Mouse (Mus musculus) lung, postnatal 0 days (tissue): ENCODE measurements around the gene Zfp296.

Experiments used
- CTCF ChIP-seq: IDR thresholded peaks from 2 replicates; pipeline ENCODE4 v1.5.1; 2016; ENCODE audit warnings: antibody characterized with exemption, mild to moderate bottlenecking
- EP300 ChIP-seq: IDR thresholded peaks from 2 replicates; pipeline ENCODE4 v1.6.1; 2016; ENCODE audit warnings: antibody characterized with exemption, mild to moderate bottlenecking, control low read depth

GRCm38 (mm10) chr7:19603055-19603454 is 26.0 kb downstream of the Zfp296 start:
- TF ChIP-seq EP300 (no peak), CTCF (no peak)
